Mouse (Mus musculus): ENCODE measurements around the gene Gpr3.

DNA sequence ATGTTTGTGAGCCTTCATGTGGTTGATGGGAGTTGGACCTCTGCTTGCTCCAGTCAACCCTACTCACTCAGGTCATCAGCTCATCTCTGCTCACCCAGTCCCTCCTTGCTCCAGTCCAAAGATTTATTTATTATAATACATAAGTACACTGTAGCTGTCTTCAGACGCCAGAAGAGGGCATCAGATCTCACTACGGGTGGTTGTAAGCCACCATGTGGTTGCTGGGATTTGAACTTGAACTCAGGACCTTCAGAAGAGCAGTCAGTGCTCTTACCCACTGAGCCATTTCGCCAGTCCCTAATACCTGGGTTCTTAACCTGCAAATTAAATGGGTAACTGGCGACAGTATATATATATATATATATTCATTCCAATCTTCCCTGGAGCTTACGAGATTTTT lies 23.1 kb upstream of the Gpr3 start:
- TF ChIP-seq POLR2A (IDR thresholded peaks at IDR 0.05; ENCODE audit: extremely low read depth, insufficient read depth, low read length) = no peak
- no peak for TF ChIP-seq CTCF (IDR thresholded peaks at IDR 0.05; ENCODE audit: extremely low read depth, insufficient read depth, low read length)
